Mouse (Mus musculus) heart, embryonic 11.5 days (tissue): ENCODE measurements around the gene Nlrc3. TPM values are rescaled to one million over a fixed set of nuclear protein-coding genes. Genes with fewer than 3 reads are reported as not detected.
A peak's percentile ranks its signal among the peaks of the same experiment; 100 is the strongest.
"Not testable (repeated sequence)": the region's sequence is repeated elsewhere in the genome, so short reads cannot be mapped to it uniquely, and the experiment has no call there.

ENCODE experiments used
- ATAC-seq: fragments of 200-750 bp; cut with Nextera tagmentation; replicated peaks from 2 replicates; pipeline ENCODE4 v1.8.0; 2017; ENCODE audit warnings: moderate library complexity; ENCODE audit not compliant: insufficient number of reproducible peaks, low FRiP score, low TSS enrichment
- H3K27ac ChIP-seq: fragments of 300-500 bp; sonication (generic); 2 replicates; pipeline ENCODE4 v1.5.1; 2014; ENCODE audit warnings: mild to moderate bottlenecking, low read depth, low read length
- H3K27me3 ChIP-seq: fragments of 300-500 bp; sonication (generic); 2 replicates; pipeline ENCODE4 v1.6.1; 2014; ENCODE audit warnings: mild to moderate bottlenecking, low read length, mixed read lengths; ENCODE audit not compliant: control insufficient read depth, insufficient read depth
- H3K36me3 ChIP-seq: fragments of 300-500 bp; sonication (generic); 2 replicates; pipeline ENCODE4 v1.6.1; 2014; ENCODE audit warnings: mild to moderate bottlenecking, low read length, moderate library complexity, mixed read lengths; ENCODE audit not compliant: control insufficient read depth, insufficient read depth
- H3K4me1 ChIP-seq: fragments of 300-500 bp; sonication (generic); 2 replicates; pipeline ENCODE4 v1.6.1; 2014; ENCODE audit warnings: low read length; ENCODE audit not compliant: control insufficient read depth, insufficient read depth
- H3K4me2 ChIP-seq: fragments of 300-500 bp; sonication (generic); 2 replicates; pipeline ENCODE4 v1.6.1; 2014; ENCODE audit warnings: mild to moderate bottlenecking, moderate library complexity
- H3K4me3 ChIP-seq: fragments of 300-500 bp; sonication (generic); 2 replicates; pipeline ENCODE4 v1.5.1; 2014; ENCODE audit warnings: low read depth, low read length
- H3K9ac ChIP-seq: fragments of 300-500 bp; sonication (generic); 2 replicates; pipeline ENCODE4 v1.6.1; 2014; ENCODE audit warnings: mild to moderate bottlenecking, low read depth, low read length, moderate library complexity
- H3K9me3 ChIP-seq: fragments of 300-500 bp; sonication (generic); replicated peaks from 2 replicates; pipeline ENCODE4 v1.6.1; 2016; ENCODE audit warnings: low read length; ENCODE audit not compliant: control insufficient read depth
- WGBS: fragments of 180-500 bp; shearing (Covaris S2); extraction: QIAGEN DNeasy Blood & Tissue Kit; methylation state at CpG from one replicate; pipeline ENCODE4 v1.1.7; 2014; ENCODE audit not compliant: insufficient replicate concordance; 5-methylcytosine and 5-hydroxymethylcytosine counted together
- polyA plus RNA-seq: library from polyadenylated mRNA; unstranded; fragments of >200 nt; fragmentation: Nextera tagmentation; extraction: Ambion mirVana; gene quantifications from 2 replicates; pipeline ENCODE4 v1.2.1, GENCODE M21; 2014

The Nlrc3 gene
- polyA plus RNA-seq, result 1.1 and 1.4 TPM in 2 replicates

DNA sequence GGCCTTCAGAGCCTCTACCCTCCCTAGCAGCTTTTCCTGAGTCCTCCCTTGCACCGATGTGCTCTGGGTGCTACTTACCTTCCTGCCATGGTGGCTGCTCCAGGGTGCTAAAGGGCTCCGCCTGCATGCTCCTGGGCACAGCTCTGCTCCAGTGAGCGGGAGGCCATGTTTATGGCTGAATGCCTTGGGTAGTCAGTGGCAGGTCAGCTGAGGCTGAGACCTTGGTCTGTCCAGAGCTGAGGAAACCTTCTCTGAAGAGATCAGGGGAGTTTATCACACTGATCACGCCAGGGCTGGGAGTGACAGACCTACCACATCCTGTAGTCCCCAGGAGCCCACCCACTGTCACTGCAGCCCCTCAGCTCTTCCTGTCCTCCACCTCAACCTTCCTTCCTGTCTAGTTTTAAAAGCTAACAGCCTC lies at the start of gene Nlrc3:
Nlrc3 (minus strand) TSS at position 382 of the 421 bp plus-strand sequence.
- no peak within 1 kb of the TSS for H3K4me3 ChIP-seq
- peaks cover 10% of the 10 kb centered on the region; the same call in 1 of the 2 replicates for H3K4me1 ChIP-seq
- H3K9me3 ChIP-seq, result no peaks in the 10 kb centered on the region
- no peak within 1 kb of the TSS for H3K27ac ChIP-seq
- H3K27me3 ChIP-seq, result no peaks in the 10 kb centered on the region
- no peak within 1 kb of the TSS for H3K4me2 ChIP-seq
- no peak within 1 kb of the TSS for H3K9ac ChIP-seq
- 60% methylated on average over 4 of the region's 4 CpGs for WGBS
- H3K36me3 ChIP-seq, result peaks cover 17% of the 10 kb centered on the region
- no peak for ATAC-seq

DNA sequence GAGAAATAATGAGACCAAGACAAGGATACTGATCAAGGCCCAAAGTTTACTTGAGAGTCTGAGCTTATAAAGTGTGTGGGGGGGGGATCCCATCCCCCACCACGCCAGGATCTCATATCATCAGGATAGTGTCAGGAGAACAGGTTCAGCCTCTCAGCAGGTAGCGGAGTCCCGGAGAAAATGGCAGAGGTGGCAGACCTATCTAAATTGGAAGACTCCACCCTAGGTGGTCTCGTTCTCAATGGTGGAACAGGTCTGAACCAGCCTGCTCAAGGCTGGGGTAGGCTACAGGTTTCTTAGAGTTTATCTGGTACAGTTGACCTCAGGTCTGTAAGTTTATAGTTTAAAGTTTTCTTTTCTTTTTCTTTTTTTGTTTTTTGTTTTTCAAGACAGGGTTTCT lies 46.3 kb upstream of the Nlrc3 start:
- WGBS, result 61% methylated on average over 4 of the region's 4 CpGs
- Histone ChIP-seq H3K4me2 (no peak overlapping the region), H3K4me1 (no peaks in the 10 kb centered on the region), H3K9me3 (no peaks in the 10 kb centered on the region), H3K27me3 (no peaks in the 10 kb centered on the region), H3K4me3 (no peak overlapping the region), H3K36me3 (no peaks in the 10 kb centered on the region), H3K27ac (no peak overlapping the region), H3K9ac (no peak overlapping the region)
- no peak for ATAC-seq

DNA sequence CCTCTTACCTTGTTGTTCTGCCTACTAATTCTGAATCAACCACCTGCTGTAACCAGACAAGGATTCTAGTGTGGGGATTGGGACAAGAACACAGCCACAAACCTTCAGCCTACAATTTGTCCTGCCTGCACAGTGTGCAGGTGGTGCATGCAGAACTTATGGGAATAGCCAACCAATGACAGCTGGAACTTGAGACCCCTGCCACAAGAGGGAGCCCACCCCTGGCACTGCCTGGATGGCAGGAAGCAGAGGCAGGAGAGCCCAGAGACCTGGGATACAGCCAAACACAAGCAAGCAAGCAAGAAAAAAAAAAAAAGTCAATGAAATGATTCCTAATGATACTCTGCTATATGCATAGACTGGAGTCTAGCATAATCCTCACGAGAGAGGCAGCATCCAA lies 44.8 kb upstream of the Nlrc3 start:
- no peak overlapping the region for H3K27ac ChIP-seq
- H3K4me3 ChIP-seq, result no peak overlapping the region
- H3K9ac ChIP-seq, result no peak overlapping the region
- H3K36me3 ChIP-seq, result no peaks in the 10 kb centered on the region
- WGBS, result 63% methylated on average over 1 of the region's 1 CpGs
- H3K4me1 ChIP-seq, result no peaks in the 10 kb centered on the region
- no peaks in the 10 kb centered on the region for H3K27me3 ChIP-seq
- no peak for ATAC-seq
- no peaks in the 10 kb centered on the region for H3K9me3 ChIP-seq
- H3K4me2 ChIP-seq, result no peak overlapping the region

DNA sequence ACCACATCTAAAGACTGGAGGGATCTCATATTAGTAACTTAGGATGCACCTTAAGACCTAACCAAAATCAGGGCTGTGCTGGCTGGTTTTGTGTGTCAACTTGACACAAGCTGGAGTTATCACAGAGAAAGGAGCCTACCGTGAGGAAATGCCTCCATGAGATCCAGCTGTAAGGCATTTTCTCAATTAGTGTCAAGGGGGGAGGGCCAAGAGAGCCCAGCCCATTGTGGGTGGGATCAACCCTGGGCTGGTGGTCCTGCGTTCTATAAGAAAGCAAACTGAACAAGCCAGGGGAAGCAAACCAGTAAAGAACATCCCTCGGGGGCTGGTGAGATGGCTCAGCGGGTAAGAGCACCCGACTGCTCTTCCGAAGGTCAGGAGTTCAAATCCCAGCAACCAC lies 41.0 kb upstream of the Nlrc3 start:
- not testable (repeated sequence) for ATAC-seq, H3K36me3 ChIP-seq, H3K27ac ChIP-seq, H3K9ac ChIP-seq, H3K27me3 ChIP-seq, H3K4me2 ChIP-seq, H3K9me3 ChIP-seq, H3K4me3 ChIP-seq, H3K4me1 ChIP-seq
- 73% methylated on average over 6 of the region's 6 CpGs for WGBS

DNA sequence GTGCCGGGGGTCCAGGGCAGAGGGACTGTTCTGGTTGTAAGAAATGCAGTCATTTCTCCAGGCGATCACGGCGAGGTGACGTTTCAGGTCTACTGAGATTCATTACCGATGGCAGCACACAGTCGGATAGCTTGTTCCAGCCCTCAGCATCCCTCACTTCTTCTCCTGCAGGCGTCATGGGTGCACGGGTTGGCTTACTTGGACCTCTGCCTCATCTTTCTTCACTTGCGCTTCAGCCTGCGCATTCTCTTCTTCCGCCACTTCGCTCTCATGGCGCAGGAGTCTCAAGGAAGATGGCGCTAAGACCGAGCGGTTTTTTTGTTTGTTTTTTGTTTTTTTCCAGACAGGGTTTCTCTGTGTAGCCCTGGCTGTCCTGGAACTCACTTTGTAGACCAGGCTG lies 40.4 kb upstream of the Nlrc3 start:
- H3K9ac ChIP-seq, H3K36me3 ChIP-seq, H3K4me3 ChIP-seq, H3K27me3 ChIP-seq, H3K4me1 ChIP-seq, H3K27ac ChIP-seq, H3K9me3 ChIP-seq, ATAC-seq, H3K4me2 ChIP-seq: not testable (repeated sequence)
- 73% methylated on average over 17 of the region's 17 CpGs for WGBS

DNA sequence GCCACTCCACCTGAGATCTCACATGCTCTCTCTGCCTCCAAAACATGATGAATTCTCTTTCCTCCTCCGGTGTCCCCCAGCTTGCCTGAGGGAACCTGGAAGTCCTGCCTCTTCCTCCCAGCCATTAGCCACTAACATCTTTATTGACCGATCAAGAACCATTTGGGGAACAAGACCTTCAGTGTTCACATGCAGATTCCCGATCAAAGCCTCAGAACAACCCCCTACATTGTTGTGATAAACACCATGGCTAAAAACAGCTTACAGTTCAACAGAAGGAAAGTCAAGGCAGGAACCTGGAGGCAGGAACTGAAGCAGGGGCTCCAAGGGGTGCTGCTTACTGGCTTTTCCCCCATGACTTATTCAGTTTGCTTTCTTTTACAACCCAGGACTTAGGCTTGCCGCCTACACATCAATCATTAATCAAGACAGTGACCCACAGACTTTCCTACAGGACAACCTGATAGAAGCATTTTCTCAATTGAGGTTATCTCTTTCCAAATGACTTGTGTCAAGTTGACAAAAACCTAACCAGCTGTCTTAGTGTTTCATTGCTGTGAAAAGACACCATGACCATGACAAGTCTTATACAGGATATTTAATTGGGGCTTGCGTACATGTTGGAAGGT lies 37.7 kb upstream of the Nlrc3 start:
- Histone ChIP-seq H3K9ac (no peak overlapping the region), H3K36me3 (no peaks in the 10 kb centered on the region), H3K27ac (no peak overlapping the region), H3K4me2 (no peak overlapping the region), H3K9me3 (no peaks in the 10 kb centered on the region), H3K4me1 (no peaks in the 10 kb centered on the region), H3K27me3 (no peaks in the 10 kb centered on the region), H3K4me3 (no peak overlapping the region)
- ATAC-seq, result no peak
- 80% methylated on average over 5 of the region's 5 CpGs for WGBS

DNA sequence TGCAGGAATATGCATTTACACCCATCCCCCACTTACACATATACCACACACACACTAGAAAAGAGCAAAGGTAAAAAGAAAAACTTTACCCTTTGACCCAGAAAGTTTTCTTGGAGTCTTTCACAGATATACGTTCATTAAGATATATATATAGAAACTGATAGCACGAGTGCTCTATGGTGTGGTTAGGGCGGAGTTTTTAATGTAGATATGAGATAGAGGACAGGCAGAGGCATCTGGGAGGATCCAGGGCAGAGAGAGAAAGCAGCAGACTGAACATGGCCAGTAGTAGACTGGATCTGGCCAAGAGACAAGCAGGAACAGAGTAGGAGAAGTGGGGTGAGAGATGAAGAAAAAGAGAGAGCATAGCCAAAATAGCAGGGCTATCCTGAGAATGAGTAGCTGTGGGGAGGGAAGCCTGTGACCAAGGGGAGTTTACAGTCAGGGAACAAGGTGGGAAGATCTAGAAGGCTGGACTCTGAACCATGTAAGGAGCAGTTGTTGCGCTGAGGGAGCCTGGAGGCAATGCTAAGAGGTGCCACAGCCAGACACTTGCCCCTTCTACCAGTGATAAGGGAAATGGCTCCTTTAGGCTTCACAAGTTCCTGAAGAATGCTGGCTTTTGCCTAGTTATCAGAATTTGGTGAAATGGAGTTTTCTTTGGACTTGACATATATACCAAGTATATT lies 36.6 kb upstream of the Nlrc3 start:
- ATAC-seq, result no peak
- H3K4me3 ChIP-seq, result no peak overlapping the region
- no peaks in the 10 kb centered on the region for H3K27me3 ChIP-seq
- H3K9ac ChIP-seq, result no peak overlapping the region
- H3K4me2 ChIP-seq, result no peak overlapping the region
- no peaks in the 10 kb centered on the region for H3K9me3 ChIP-seq
- H3K36me3 ChIP-seq, result no peaks in the 10 kb centered on the region
- H3K27ac ChIP-seq, result no peak overlapping the region
- 52% methylated on average over 4 of the region's 4 CpGs for WGBS
- no peaks in the 10 kb centered on the region for H3K4me1 ChIP-seq

DNA sequence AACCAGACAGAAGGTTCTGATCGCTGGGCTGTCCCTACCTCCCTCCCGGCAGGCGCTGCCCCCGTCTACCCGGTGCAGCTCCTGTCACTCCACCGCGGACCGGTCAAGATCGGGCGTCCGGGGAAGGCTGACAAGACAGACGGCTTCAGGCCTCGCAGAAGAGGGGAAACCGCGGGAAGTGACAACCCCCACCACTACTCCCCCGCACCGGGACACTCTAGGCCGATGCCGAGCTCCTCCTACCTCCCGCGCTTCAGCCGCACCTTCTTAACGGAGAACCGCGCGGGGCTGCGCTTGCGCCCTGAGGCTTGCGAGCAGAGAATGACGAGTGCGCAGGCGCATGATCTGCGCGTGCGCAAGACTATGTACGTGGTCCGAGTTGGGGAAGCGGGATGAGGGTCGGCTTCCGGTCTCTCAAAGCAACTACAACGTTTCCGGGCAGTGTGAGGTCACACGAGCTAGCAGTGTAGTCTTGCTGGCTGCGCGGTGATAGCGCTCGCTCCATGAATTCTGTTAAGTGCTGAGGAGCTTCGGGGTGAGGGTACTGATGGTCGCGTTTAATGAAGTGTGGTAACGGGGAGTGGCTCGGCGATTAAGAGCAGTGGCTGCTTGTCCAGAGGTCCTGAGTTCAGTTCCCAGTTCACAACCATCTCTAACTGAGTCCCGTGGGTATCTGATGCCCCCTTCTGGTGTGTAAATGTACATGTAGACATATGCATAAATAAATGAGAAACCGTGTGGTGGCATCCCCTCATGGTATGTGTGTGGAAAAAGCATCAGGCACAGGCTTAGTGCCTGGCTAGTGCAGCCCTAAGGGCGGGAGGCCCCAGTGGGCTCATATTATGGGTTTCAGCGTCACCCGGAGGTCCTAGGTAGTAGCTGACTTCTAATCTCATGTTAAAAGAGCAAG lies 27.3 kb upstream of the Nlrc3 start, which contains the start of gene Slx4:
Slx4 (minus strand) TSS at position 282 of the 910 bp plus-strand sequence.
- peaks cover 9% of the 10 kb centered on the region; the same call in 1 of the 2 replicates for H3K4me1 ChIP-seq
- H3K9ac ChIP-seq, result peak within 1 kb of the TSS; percentile 89
- WGBS, result under 1% methylated on average over 58 of the region's 58 CpGs
- H3K36me3 ChIP-seq, result peaks cover 17% of the 10 kb centered on the region
- H3K4me3 ChIP-seq, result peak within 1 kb of the TSS; percentile 85
- no peaks in the 10 kb centered on the region for H3K9me3 ChIP-seq
- peak; percentile 95 for ATAC-seq
- peak within 1 kb of the TSS; percentile 83 for H3K4me2 ChIP-seq
- peak within 1 kb of the TSS; percentile 85 for H3K27ac ChIP-seq
- no peaks in the 10 kb centered on the region for H3K27me3 ChIP-seq
